Mouse (Mus musculus) CH12F3 (cell line): ENCODE results near the gene Fbxw9.
"Not testable (repeated sequence)": the region's sequence is repeated elsewhere in the genome, so short reads cannot be mapped to it uniquely, and the experiment has no call there.

ENCODE experiments used
- in situ Hi-C: fragments of 300-500 bp; cut with MboI; formaldehyde crosslinking; loops from 2 replicates; pipeline ENCODE4 v1.14.3; 2020; ENCODE audit warnings: low sequenced_read_pairs

Fbxw9 gene

DNA sequence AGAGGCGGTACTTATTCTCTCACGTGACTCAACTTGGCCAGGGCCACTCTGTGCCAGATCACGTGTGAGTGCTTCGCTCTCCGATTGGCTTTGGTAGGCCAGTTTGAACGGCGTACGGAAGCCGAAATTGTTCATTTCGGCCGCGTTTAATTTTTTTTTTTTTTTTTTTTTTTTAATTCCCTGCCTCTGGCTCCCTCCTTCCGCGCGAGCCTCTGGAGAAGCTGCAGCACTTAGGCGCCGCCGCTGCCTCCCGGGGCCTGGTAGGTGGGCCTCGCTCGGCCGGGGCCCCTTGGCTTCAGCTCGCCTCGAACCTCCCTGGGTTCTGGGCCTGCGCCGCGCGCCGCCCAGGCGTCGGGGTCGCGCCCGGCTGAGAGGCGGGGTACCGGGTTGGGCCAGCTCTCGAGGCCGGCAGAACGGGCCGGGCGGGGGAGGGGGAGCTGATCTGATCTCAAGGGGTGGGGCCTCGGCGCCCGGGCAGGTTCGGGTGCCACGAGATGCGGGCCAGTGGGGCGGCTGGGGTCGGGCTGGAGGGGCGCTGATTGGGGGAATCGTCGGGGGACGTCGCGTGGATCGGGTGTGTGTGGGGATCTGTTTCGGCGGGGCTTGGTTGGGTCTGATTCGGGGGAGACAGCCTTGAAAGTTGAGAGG is 23.0 kb upstream of the Fbxw9 start, which contains the start of gene Tnpo2:
Tnpo2 (plus strand) TSS at position 198 of the 648 bp plus-strand sequence.
- in situ Hi-C loops: no loop called here

DNA sequence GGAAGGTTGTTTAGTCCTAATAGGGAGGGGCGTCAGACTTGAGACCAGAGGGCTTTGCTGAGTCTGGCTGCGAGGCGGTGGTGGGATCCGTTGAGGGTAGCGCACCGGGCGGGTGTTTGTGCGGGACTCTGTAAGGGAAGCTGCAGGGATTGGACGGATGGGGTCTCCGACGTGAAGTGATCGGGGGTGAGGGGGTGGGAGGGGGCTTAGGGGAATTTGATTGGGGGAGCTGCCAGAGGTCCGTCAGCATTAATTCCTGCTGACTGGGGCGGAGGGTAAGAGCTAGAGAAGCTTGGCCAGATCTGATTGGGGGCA is 22.5 kb upstream of the Fbxw9 start:
- in situ Hi-C loops: no loop called here

DNA sequence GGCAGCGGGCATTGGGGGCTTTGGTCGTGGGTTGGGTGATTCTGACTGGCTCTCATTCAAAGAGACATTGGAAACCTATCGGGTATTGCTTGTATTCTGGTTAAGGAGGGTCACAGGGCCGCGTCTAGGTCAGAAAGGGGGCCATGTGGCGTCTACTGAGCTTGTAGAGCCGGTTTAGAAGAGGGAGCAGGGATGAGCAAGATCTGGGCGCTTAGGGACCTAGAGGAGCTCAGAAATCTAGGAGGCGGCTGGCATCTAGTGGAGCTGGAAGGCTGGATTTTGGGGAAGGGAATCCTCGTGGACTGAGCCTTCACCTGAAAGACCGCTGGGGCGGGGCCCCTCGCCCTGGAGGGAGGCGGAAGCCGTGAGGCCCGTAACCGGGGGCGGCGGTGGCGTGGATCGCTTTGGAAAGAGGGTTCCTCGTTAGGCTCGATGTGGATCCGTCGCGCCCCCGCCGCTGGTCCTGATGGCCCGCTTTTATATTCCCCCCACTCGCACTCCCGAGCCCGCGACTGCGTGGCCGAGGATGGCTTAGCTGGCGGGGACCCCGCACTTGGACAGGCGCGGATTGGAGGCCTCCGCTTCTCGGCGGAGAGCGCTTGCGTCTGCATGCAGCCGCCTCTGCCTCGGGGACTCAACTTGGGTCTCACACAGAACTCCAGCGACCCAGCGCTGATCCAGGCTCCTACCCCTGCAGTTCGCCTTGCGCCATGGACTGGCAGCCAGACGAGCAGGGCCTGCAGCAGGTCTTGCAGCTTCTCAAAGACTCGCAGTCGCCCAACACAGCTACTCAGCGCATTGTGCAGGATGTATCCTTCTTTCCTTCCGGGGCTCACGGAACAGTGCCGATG is 21.9 kb upstream of the Fbxw9 start:
- in situ Hi-C loops: no loop called here

DNA sequence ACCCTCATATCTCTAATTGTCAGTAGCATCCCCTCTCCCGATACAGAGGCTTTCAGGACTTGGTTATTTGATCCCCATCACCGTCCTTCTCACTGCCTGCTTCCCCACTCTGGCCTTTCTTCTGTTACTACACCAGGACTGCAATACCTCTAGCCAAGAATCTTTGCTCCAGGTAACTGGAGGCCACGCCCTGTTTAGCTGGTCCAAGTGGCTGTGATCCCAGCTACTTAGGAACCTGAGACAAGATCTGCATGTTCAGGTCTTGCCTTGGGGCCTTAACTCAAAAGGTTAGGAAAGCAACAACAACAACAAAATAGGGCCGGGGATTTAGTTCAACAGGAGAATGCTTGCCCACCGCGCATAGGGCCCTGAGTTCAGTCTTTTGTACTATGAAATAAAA is 16.2 kb upstream of the Fbxw9 start:
- in situ Hi-C loops: no loop called here

DNA sequence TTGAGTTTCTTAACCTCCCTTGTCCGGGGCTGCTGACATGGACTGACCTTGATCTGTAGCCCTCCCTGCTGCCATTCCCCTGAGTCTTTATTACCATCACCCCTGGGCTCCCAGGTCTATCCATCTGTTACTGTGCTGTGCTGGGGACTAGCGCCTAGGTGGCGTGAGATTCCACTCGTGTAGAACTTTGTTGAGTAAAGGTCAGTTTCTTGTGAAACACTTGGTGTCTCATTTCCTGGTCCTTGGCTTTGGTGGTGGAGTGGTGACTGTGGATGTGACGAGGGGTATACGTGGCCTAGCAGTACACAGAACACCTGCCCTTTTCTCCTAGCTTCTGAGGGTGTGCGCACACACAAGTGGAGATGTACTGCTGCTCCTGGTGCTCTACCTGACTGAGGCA is 2.5 kb upstream of the Fbxw9 start:
- in situ Hi-C loops: no loop called here

DNA sequence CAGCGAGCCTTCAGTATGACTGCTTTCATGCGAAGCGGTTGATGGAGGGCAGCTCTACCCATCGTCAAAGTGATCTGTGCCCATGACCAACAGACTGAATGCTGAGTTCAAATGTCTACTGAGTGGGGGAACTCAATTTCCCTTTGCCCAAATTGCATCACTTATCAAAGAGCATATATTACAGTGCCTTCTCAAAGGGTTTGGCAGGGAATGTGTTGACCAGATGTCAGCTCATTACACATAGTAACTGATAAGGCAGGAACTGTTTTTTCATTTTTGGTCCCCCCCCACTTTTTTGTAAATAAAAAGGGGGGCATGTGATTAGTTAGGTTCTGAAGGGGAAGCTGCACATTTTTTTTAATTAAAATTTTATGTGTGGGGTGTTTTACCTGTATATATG is 2.7 kb downstream of the Fbxw9 start:
- in situ Hi-C loops: no loop called here

DNA sequence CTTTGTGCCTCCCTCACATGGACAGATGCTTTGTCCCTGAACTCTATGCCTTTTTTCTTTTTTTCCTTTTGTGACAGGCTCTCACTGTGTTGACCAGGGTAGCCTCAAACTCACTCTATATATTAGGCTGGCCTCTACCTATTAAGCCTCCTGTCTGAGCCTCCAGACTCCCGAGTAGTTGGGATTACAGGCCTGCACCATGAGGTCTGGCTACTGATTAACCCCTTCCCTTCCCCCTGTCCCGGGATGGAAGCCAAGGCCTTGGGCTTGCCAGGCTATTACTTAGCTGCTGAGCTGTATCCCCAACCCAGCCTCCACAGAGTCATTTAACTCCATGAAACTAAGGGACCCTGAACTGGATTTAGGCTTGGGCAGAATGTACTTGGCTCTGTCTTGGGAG is 5.4 kb downstream of the Fbxw9 start:
- in situ Hi-C loops: no loop called here

DNA sequence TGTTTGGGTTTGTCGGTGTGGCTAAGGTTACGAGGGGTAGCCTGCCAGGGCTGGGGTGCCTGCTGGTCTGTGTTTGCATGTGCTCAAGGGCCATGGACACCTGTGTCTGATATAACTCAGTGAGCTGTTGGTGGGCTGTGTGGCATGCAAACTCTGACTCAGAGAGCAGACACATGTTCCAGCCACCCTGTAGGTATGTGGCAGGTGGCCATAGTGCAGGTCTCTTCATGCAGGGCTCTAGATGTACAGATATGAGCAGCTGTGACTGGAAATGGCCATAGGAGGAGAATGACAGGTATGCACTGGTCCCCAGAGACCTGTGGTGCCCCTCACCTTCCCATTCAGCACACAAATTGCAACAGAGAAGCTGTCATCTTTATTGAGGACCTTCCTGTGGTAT is 7.3 kb downstream of the Fbxw9 start:
- in situ Hi-C loops: no loop called here

DNA sequence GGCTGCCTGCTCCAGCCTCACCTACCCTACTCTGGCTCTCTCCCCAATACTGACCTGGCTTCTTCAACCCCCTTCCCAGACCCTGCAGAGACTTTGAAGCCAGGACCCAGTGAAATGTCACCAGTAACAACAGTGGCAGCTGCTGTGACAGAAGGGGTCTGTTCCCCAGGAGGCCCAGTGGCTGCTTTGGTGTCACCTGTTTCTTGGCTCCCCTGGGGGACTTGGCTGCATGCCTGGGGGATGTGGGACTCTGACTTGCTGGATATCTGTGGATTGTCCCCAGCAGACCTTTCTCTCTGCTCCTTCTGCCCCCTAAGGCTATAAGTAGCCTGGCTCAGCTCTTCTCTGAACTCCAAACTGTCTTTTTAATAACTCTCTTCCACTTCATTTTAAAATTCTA is 8.1 kb downstream of the Fbxw9 start, which contains the start of gene Gm5741:
Gm5741 (minus strand) TSS at position 1 of the 400 bp plus-strand sequence.
- in situ Hi-C loops: no loop called here

DNA sequence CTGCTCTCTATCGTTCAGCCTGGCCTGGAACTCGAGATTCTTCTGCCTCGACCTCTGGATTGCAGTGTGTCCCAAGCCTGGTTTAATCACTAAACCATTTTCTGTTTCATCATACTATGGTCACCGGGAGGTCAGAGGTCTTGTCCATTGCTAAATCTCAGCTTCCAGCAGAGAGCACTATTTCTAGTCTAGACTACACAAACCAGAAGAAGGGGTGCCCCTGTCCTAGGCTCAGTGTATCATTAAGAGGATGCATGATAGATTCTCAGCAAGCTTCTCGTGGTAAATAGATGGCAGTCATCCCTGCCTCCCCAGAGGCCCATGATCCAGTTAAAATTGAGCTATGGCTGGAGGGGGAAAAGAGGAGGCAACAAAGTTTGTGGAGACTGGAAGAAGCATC is 11.2 kb downstream of the Fbxw9 start:
- in situ Hi-C loops: no loop called here

DNA sequence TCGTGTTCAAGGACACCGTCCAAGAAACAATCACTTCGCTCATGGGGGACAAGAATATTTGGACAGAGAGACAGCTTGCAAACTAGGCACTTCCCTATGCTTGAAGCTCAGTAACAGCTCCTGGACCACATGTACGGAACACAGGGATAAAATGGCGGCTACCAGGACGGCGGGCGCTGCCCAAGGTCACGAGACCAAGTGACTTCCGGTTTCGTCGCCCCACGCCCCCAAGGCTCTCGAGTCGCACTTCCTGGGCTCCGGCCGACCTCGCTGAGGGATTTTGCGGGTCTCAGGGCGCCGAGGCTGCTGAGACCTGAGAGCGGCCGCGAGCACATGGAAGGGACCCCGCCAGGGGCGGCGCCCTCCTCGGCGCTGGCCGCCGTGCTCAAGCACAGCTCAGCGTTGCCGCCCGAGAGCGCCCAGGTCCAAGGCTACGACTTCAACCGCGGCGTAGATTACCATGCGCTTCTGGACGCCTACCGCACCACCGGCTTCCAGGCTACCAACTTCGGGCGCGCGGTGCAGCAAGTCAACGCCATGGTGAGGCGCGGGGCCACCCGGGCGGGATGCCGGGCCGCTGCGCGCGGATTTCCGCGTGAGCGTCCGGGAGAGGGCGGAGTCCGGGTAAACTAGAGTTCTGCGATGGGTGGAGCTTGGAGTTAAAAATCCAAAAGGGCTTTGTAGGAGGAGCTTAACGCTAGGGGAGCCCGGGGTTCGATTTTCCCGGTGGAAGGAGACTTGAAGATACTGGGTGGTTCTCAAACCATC is 11.8 kb downstream of the Fbxw9 start, which contains the start of gene Dhps:
Dhps (plus strand) TSS at position 244 of the 768 bp plus-strand sequence.
- in situ Hi-C loops: no loop called here

DNA sequence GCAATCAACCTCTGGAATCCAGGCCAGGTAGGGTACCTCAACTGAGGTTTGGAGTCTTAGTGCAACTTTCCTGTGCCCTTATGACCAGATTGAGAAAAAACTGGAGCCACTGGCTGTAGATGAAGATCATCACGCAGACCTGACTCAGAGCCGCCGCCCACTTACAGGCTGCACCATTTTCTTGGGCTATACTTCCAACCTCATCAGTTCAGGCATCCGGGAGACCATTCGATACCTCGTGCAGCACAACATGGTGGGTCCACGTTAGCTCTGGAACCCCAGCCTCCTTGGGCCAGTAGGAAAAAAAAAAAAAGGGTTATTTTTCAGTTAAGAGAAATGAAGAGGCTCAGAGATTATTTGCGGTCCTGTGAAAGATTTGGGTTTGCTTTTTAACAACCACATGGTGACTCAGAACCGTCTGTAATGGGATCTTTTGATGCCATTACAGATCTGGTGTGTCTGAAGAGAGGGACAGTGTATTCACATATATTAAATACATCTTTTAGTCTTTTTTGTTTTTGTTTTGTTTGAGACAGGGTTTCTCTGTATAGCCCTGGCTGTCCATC is 12.6 kb downstream of the Fbxw9 start:
- in situ Hi-C loops: no loop called here

DNA sequence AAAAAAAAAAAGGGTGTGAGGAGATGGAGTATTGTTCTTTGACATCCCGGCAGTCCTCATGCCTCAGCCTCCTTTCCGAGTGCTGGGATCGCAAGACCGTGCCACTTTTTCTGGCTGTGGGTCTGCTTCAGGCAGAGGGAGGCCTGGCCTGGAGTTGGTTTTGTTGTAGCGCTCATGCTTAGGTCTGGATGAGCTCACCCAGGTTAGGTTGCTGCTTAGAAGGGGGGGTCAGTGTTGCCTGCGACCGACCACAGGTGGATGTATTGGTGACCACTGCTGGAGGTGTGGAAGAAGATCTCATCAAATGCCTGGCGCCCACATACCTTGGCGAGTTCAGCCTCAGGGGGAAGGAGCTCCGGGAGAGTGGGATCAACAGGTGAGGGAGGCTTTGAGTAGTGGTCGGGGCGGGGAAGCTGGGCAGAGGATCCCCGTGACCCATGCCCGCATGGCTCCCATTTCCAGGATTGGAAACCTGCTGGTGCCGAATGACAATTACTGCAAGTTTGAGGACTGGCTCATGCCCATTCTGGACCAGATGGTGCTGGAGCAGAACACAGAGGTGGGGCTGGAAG is 13.3 kb downstream of the Fbxw9 start:
- in situ Hi-C loops: no loop called here

DNA sequence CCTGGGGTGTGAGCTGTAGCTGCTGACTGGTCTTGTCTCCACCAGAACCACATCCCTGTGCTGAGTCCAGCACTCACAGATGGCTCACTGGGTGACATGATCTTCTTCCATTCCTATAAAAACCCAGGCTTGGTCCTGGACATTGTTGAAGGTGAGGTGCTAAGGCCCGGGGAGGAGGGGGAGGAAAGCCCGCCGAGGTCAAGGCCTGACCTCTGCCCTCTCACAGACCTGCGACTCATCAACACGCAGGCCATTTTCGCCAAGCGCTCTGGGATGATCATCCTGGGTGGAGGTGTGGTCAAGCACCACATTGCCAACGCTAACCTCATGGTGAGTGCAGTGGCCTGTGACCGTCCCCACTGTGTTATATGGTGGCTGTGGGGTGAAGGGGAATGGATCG is 14.3 kb downstream of the Fbxw9 start:
- in situ Hi-C loops: no loop called here

DNA sequence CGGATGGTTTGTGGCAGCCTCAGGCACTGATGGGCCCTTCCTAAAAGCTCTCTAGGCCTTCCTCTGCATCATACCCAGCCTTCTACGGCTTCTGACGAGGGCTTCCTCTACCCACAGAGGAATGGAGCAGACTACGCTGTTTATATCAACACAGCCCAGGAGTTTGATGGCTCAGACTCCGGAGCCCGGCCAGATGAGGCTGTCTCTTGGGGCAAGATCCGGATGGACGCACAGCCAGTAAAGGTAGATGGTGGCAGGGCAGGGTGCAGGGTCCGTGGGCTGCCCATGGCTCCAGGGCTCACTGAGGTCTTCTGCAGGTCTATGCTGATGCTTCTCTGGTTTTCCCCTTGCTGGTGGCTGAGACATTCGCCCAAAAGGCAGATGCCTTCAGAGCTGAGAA is 14.8 kb downstream of the Fbxw9 start:
- in situ Hi-C loops: no loop called here

DNA sequence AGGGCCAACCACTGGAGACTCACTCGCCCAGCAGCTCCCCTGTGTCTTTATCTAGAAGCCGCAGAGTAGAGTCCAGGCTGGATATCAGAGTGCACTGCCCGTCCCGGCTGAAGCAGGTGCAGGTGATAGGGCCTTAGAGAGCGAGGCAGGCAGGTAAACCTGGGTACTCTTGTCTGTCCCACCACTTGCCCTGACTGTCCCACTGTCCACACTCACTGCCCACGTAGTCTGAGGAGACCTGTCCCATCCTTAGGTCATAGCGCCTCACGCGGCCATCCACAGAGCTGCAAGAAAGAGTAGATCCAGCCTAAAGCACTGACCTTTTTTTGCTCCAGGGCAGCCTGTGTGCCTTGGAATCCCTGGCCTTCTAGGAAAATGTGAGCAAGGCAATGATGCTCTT is 16.1 kb downstream of the Fbxw9 start:
- in situ Hi-C loops: no loop called here

DNA sequence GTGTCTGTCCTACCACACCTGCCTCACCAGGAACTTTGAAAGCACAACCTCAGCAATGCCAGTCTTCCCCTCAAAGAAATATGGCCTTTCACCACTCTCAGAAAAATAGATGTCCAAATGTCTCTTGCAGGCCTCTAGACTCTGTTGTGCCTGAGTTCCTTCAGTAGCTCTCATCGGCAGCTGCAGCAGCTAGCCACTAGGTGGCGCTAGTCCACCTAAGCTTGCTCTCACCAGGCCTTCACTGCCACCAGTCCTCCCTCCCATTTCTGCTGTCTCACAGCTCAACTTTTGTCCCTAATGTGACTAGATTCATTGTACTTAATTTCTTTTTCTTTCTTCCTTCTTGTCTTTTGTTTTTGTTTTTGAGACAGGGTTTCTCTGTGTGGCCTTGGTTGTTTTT is 17.1 kb downstream of the Fbxw9 start:
- in situ Hi-C loops: no loop called here

DNA sequence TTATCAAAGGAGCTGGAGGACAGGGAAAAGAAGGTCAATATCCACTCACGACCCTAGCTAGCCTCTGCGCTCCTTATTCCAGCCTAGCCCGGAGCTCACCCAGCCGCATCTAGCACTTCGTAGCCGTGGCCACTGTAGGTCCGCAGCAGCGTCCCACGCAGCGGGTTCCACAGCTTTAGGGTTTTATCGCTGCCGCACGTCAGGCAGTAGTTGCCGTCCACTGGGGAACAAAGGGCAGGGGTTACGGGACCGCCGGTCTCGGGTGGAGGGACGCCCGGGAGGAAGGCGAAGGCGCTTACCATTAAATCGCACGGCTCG is 20.3 kb downstream of the Fbxw9 start:
- in situ Hi-C loops: no loop called here

DNA sequence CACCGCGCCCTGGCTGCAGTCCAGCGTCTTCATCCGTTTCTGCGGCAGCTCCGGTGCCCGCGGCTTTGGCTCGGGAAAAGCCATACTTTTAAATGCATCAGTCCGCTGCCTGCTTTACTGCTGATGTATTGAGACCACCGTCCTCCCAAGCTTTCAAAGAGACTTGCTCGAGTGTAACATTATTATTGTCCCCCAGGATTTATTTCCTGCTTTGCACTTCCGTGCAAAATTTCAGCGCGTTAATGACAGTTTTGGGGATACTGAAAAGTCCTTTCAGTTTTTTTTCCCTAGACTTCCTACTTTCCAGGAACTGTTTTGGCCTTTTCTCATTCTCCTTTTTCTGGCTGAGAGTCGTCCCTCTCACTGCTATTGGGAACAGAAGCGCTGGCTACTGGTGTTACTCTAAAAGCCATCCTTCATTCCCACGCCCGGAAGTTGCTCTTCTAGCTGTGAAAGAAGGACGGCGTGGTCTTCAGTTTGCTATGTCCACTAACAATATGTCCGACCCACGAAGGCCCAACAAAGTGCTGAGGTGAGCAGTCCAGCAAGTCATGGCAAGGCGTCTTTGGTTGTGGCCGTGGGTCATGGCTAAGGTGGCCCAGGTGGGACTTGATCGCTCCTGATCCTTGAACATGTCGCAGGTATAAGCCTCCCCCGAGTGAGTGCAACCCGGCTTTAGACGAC is 20.8 kb downstream of the Fbxw9 start, which contains the start of gene Wdr83os:
Wdr83os (plus strand) TSS at position 209 of the 684 bp plus-strand sequence.
- in situ Hi-C loops: no loop called here

DNA sequence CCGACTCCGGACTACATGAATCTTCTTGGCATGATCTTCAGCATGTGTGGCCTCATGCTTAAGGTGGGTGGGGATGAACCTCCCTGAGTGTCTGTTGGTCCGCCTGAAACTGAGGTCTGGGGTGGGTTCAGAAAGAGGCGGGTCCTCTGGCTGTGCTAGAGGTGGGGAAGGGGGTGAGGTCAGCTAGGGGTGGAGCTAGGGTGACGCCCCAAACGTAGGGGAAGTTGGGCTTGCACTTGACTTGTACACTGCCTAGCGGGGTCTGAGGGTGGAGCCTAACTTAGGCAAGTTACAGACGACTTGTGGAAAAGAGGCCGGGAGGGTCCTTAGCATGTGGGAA is 21.3 kb downstream of the Fbxw9 start, which contains the start of gene Wdr83:
Wdr83 (minus strand) TSS at position 91 of the 340 bp plus-strand sequence.
- in situ Hi-C loops: no loop called here

DNA sequence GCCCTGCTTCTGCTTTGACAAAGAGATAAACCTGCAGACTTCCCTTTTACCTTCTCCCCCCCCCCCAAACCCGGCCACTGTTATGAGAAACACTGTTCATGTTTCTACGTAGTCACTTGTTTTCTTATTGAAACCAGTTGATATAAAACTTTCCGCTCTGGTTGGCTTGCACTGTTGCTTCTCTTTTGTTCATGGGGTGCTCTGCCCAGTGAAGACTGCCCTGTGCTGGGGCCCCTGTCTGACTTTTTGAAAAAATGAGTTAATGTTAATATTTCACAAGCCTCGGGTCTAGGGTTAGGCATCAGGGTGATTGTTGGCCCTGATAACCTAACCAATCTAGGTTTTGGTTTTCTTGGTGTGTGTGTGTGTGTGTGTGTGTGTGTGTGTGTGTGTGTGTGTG is 22.3 kb downstream of the Fbxw9 start:
- in situ Hi-C loops: not testable (repeated sequence)
